Mouse (Mus musculus): ENCODE data around the gene Rps6kc1. TPM values are rescaled to one million over a fixed set of nuclear protein-coding genes. Genes with fewer than 3 reads are reported as not detected.

The Rps6kc1 gene
- polyA plus RNA-seq, 1 experiment, result 8.9 TPM

GRCm38 (mm10) chr1:190919725-190920469 is 8.3 kb upstream of the Rps6kc1 start:
- no peak overlapping the region for H3K27ac ChIP-seq (ENCODE audit: control insufficient read depth, insufficient read depth, low read depth, low read length, poor library complexity)
- no peak overlapping the region for H3K4me3 ChIP-seq (replicated peaks; ENCODE audit: control insufficient read depth, low read depth, low read length)
- H3K4me1 ChIP-seq (ENCODE audit: control insufficient read depth, insufficient read depth, low read length), result no peaks in the 10 kb centered on the region; the same call in 1 of the 2 replicates
- TF ChIP-seq POLR2A (IDR thresholded peaks at IDR 0.05; ENCODE audit: borderline replicate concordance, control insufficient read depth, low read depth, low read length), result no peak
- TF ChIP-seq CTCF (IDR thresholded peaks at IDR 0.05; ENCODE audit: control insufficient read depth, insufficient read depth, low read length), result no peak
- WGBS, result 72% methylated on average over 8 of the region's 8 CpGs

DNA sequence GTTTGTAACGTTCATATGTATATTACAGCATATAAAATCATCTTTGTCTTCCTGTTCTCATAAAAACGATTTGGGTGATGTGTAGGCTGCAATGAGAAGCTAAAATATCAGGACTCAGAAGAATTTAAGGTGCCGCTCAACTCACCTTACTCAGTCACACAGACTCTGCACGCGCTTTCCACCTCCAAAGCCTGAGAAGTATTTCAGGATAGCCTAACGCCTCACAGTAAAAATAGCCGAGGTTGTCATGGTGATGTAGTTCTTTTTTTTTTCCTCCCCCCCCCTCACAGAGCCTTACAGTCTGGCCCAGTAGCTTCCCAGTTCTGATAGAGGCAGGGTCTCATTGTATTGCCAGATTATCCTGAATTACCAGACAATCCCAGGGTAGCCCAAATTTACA is 7.4 kb upstream of the Rps6kc1 start:
- Histone ChIP-seq H3K4me1 (ENCODE audit: control insufficient read depth, insufficient read depth, low read length) (no peaks in the 10 kb centered on the region; the same call in 1 of the 2 replicates), H3K27ac (ENCODE audit: control insufficient read depth, insufficient read depth, low read depth, low read length, poor library complexity) (no peak overlapping the region), H3K4me3 (replicated peaks; ENCODE audit: control insufficient read depth, low read depth, low read length) (no peak overlapping the region)
- TF ChIP-seq CTCF (IDR thresholded peaks at IDR 0.05; ENCODE audit: control insufficient read depth, insufficient read depth, low read length) (no peak), POLR2A (IDR thresholded peaks at IDR 0.05; ENCODE audit: borderline replicate concordance, control insufficient read depth, low read depth, low read length) (no peak)
- 37% methylated on average over 7 of the region's 7 CpGs for WGBS

DNA sequence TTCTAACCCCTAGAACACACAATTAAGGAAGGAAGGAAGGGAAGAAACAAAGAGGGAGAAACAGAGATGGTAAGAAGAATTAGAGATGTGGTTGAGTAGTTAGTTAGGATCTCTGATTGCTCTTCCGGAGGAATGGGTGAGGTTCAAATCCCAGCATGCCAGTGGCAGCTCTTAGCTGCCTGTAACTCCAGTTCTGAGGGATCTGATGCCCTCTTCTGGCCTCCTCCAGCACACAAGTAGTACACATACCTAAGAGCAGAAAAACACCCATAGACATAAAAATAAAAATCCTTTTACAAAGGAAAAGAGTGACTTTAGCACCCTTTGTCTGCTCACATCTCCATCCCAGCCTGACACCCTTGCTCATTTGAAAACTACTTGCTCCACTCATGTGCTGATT is 1.1 kb upstream of the Rps6kc1 start:
- TF ChIP-seq CTCF (IDR thresholded peaks at IDR 0.05; ENCODE audit: control insufficient read depth, insufficient read depth, low read length), result no peak
- no peak for TF ChIP-seq POLR2A (IDR thresholded peaks at IDR 0.05; ENCODE audit: borderline replicate concordance, control insufficient read depth, low read depth, low read length)
- no peak overlapping the region for H3K27ac ChIP-seq (ENCODE audit: control insufficient read depth, insufficient read depth, low read depth, low read length, poor library complexity)
- H3K4me3 ChIP-seq (replicated peaks; ENCODE audit: control insufficient read depth, low read depth, low read length), result no peak overlapping the region
- peaks cover 4% of the 10 kb centered on the region for H3K4me1 ChIP-seq (ENCODE audit: control insufficient read depth, insufficient read depth, low read length)
- 44% methylated on average over 1 of the region's 1 CpGs for WGBS

DNA sequence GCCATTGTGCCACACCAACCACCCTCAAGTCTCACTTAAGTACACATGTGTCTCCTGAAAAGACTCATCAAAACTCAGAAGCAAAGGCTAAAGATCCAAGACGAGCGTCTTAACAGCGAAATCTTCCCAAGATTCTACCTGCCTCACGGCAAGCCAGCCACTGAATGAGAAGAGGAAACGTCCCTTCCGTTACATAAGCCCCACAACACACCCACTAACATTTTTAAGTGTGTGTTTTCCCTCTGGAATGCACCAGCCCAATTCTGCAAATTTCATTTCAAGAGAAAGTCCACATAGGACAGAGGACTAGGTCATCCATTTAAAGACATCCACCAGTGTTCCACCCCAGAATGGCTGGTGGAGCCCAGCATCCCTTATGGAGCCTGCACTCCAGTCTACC is 734 bp downstream of the Rps6kc1 start:
- 31% methylated on average over 6 of the region's 6 CpGs for WGBS
- Histone ChIP-seq H3K4me3 (replicated peaks; ENCODE audit: control insufficient read depth, low read depth, low read length) (peak overlapping the region; percentile 73), H3K27ac (ENCODE audit: control insufficient read depth, insufficient read depth, low read depth, low read length, poor library complexity) (peak overlapping the region; percentile 42; the same call in 1 of the 2 replicates), H3K4me1 (ENCODE audit: control insufficient read depth, insufficient read depth, low read length) (peaks cover 4% of the 10 kb centered on the region)
- no peak for TF ChIP-seq CTCF (IDR thresholded peaks at IDR 0.05; ENCODE audit: control insufficient read depth, insufficient read depth, low read length)
- TF ChIP-seq POLR2A (IDR thresholded peaks at IDR 0.05; ENCODE audit: borderline replicate concordance, control insufficient read depth, low read depth, low read length), result no peak

GRCm38 (mm10) chr1:190904714-190905113 is 6.9 kb downstream of the Rps6kc1 start:
- WGBS, result 89% methylated on average over 16 of the region's 16 CpGs
- TF ChIP-seq POLR2A (IDR thresholded peaks at IDR 0.05; ENCODE audit: borderline replicate concordance, control insufficient read depth, low read depth, low read length), result no peak
- Histone ChIP-seq H3K27ac (ENCODE audit: control insufficient read depth, insufficient read depth, low read depth, low read length, poor library complexity) (no peak overlapping the region), H3K4me1 (ENCODE audit: control insufficient read depth, insufficient read depth, low read length) (peaks cover 2% of the 10 kb centered on the region), H3K4me3 (replicated peaks; ENCODE audit: control insufficient read depth, low read depth, low read length) (no peak overlapping the region)

DNA sequence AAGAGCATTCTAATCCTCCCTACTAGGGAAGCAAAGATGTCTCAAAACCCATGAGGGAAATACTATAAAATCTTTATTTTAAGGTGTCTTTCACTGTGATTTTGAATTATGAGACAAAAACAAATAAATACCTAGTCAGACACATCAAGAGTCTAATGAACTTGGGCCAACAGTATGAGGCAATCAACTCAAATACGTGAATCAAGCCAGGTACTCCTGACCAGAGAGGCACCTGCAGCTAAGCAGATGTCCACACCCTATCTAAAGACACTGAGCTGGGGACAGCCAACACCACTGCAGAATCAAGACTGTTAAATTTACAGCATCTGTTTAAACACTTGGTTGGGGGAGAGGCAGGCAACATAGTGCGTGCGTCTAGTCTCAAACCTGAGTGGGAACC is 7.4 kb downstream of the Rps6kc1 start:
- 88% methylated on average over 3 of the region's 3 CpGs for WGBS
- H3K4me3 ChIP-seq (replicated peaks; ENCODE audit: control insufficient read depth, low read depth, low read length), result no peak overlapping the region
- no peak for TF ChIP-seq POLR2A (IDR thresholded peaks at IDR 0.05; ENCODE audit: borderline replicate concordance, control insufficient read depth, low read depth, low read length)
- TF ChIP-seq CTCF (IDR thresholded peaks at IDR 0.05; ENCODE audit: control insufficient read depth, insufficient read depth, low read length), result no peak
- peaks cover under 1% of the 10 kb centered on the region; the same call in 1 of the 2 replicates for H3K4me1 ChIP-seq (ENCODE audit: control insufficient read depth, insufficient read depth, low read length)
- H3K27ac ChIP-seq (ENCODE audit: control insufficient read depth, insufficient read depth, low read depth, low read length, poor library complexity), result no peak overlapping the region

GRCm38 (mm10) chr1:190901082-190901481 is 10.5 kb downstream of the Rps6kc1 start:
- H3K4me3 ChIP-seq (replicated peaks; ENCODE audit: control insufficient read depth, low read depth, low read length), result no peak overlapping the region
- H3K4me1 ChIP-seq (ENCODE audit: control insufficient read depth, insufficient read depth, low read length), result peaks cover 3% of the 10 kb centered on the region
- no peak overlapping the region for H3K27ac ChIP-seq (ENCODE audit: control insufficient read depth, insufficient read depth, low read depth, low read length, poor library complexity)
- 79% methylated on average over 2 of the region's 2 CpGs for WGBS
- no peak for TF ChIP-seq POLR2A (IDR thresholded peaks at IDR 0.05; ENCODE audit: borderline replicate concordance, control insufficient read depth, low read depth, low read length)
- no peak for TF ChIP-seq CTCF (IDR thresholded peaks at IDR 0.05; ENCODE audit: control insufficient read depth, insufficient read depth, low read length)

DNA sequence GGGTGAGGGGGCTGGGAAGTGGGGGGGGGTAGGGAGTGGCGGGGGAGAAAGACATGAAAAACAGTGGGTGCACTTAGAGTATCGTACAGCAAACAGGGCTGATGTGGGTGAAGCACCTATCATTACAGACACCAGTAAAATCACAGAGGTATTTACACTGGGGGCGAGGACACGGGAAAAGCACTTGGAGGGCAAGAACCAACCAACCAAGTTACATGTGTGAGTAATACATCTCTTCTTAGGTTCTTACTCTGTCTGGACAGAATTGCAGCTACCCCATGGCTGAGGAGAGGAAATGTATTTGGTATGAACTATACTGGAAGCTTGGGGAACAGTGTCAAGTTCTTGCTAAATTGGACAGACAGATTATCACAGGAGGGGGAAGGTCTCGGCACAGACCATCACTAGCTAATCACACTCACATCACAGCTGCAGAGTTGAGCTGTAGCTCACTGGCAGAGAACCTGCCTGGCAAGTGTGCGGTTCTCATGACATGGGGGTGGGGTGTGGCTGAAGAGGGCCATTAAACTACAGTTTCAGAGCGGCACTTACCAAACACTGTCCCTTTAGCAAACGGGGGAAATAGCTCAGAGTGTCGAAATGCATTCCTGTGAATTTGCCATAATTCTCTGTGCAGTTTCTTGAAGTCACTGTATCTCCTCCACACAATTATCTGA is 12.5 kb downstream of the Rps6kc1 start:
- TF ChIP-seq POLR2A (IDR thresholded peaks at IDR 0.05; ENCODE audit: borderline replicate concordance, control insufficient read depth, low read depth, low read length) (no peak), CTCF (IDR thresholded peaks at IDR 0.05; ENCODE audit: control insufficient read depth, insufficient read depth, low read length) (no peak)
- H3K4me3 ChIP-seq (replicated peaks; ENCODE audit: control insufficient read depth, low read depth, low read length), result no peak overlapping the region
- H3K4me1 ChIP-seq (ENCODE audit: control insufficient read depth, insufficient read depth, low read length), result peaks cover 4% of the 10 kb centered on the region
- 65% methylated on average over 9 of the region's 9 CpGs for WGBS
- H3K27ac ChIP-seq (ENCODE audit: control insufficient read depth, insufficient read depth, low read depth, low read length, poor library complexity), result peak overlapping the region; percentile 59; the same call in 1 of the 2 replicates
